Mouse (Mus musculus): ENCODE measurements around the gene Rnf182.

Gene Rnf182

DNA sequence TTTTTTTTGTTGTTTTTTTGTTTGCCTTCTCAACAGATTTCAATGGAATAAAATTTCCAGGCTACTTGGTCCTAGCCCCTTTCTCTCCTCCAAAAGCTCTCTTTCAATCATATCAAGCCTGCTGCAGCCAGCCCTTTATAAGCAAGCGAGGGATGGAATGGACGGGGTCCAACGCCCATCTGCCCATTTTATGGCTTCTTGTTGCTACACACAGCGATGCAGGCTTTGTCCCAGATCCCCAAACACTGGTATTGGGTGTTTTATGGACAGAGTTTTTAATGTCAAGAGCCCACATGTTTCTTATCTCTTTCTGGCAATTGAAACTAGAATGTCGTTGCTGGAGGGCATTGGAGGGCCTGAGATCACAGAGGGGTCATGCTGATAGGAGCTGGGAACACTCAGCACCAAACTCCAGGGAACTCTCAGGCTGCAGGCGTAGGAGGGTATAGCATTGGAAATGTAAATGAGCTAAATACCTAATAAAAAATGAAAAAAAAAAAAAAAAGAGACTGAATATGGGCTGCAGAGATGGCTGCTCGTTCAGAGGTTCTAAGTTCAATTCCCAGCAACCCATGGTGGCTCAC is 89.1 kb downstream of the Rnf182 start:
- no peak for DNase-seq

DNA sequence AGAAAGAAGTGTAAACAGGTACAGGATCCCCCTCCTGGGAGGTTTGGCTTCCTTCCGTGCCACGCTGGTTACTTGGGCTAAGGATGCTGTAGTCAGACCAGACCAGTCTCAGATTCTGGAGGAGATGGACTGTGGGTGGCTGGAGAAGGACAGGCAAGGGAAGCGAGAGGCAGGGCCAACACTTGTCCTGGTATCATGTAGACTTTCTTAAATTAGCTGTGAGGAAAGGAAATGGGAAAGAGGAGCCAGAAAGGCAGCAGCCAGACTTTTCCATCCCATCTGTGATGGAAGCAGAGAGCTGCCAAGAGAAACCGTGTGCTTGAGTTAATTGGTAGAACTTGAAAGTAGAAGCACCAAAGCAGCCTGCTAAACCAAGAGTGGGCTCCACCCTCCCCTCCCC is 90.9 kb downstream of the Rnf182 start:
- no peak for DNase-seq

DNA sequence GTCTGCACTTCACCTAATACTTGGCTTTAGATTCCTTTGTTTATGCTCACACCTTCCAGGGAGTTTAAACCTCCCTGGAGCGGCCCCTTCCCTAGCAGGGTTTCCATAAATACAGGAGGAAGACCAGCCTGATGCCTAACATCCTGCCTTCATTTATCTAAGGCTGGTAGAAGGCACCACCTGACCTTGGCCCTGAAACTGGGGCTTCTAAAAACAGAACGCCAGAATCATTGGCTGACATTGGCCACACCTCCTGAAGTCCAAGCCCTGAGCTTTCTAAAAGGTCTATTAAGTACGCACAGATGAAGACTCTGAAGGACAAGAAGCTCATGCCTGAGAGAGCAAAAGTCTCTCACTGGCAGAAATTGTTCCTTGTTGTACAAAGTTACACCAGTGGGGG is 94.0 kb downstream of the Rnf182 start:
- DNase-seq: no peak

DNA sequence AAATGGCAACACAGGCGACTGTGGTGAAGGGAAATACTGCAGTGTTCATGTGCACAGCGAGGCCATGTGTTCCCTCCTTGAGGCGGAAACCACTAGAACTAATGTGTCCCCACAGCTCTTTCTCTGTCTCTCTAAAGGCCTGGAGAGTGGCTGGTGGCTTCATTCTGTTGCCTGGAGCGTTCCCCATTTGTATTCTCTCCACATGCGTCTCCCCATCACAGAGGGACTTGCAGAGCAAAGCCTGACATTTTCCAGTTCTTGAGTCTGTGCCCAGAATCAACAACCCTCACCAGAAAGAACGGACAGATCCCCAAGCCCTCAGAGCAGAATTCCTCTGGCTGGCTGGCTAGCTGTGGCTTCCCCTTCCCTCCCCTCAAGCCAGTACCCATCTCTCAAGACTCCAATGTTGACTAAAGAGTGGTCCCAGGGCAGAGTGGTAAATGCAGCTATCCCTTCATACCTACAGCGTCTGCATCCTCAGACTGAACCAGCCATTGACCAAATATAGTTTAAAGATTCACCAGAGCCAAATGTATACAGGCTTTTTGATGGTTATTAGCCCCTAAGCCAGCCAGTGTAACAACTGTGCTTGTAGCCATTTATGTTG is 96.3 kb downstream of the Rnf182 start:
- no peak for DNase-seq

GRCm38 (mm10) chr13:43714741-43715140 is 99.2 kb downstream of the Rnf182 start:
- DNase-seq: no peak

GRCm38 (mm10) chr13:43715466-43715865 is 100.0 kb downstream of the Rnf182 start:
- DNase-seq: no peak

DNA sequence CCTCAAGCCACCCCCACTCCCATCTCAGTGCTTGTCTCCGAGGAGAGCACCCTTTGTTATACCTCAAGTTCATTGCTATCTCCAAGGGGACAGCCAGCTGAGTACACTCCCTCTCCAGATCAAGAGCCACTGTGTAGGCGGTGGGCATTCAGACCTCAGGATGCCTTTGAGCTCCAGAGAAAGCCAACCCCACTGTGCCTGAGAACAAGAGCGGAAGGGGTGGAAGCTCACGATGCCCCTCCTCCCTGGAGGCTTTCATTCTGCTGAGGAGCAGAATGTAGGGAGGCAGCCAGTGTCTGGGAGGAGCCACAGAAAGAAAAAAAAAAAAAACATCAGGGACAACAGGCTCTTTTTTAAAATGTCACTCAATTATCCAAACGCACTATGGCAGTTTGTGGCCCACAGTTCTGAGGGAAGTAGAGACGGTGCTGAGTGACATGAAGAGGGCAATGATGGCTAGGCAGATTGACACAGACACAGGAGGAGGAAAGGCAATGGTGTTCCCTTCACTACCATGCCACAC is 101.1 kb downstream of the Rnf182 start:
- no peak for DNase-seq

GRCm38 (mm10) chr13:43718173-43718572 is 102.7 kb downstream of the Rnf182 start:
- DNase-seq: no peak

GRCm38 (mm10) chr13:43720496-43720895 is 105.0 kb downstream of the Rnf182 start:
- DNase-seq: no peak
